Mouse (Mus musculus): ENCODE measurements around the gene Olfr656.

Gene Olfr656

GRCm38 (mm10) chr7:104613655-104614054 lies at the start of gene Olfr656:
TSS of gene Olfr656 (plus strand) at chr7:104613955.
- no peak for DNase-seq (ENCODE audit: low read depth, low spot score)

- no peak for DNase-seq (ENCODE audit: low read depth, low spot score)
Observed at GRCm38 (mm10) chr7:104577014-104577413, 36.7 kb upstream of the Olfr656 start, which contains the start of gene Olfr653. TSS of gene Olfr653 (plus strand) at chr7:104577314.

- no peak for DNase-seq (ENCODE audit: low read depth, low spot score)
Observed at GRCm38 (mm10) chr7:104580846-104581245, 32.9 kb upstream of the Olfr656 start.

GRCm38 (mm10) chr7:104581429-104581828 lies 32.3 kb upstream of the Olfr656 start:
- no peak for DNase-seq (ENCODE audit: low read depth, low spot score)

GRCm38 (mm10) chr7:104586725-104587124 lies 27.0 kb upstream of the Olfr656 start, which contains the start of gene Olfr654:
TSS of gene Olfr654 (plus strand) at chr7:104587025.
- DNase-seq (ENCODE audit: low read depth, low spot score): no peak

GRCm38 (mm10) chr7:104588274-104588673 lies 25.5 kb upstream of the Olfr656 start:
- no peak for DNase-seq (ENCODE audit: low read depth, low spot score)

GRCm38 (mm10) chr7:104601679-104602078 lies 12.1 kb upstream of the Olfr656 start, which contains the start of gene Olfr655:
TSS of gene Olfr655 (minus strand) at chr7:104601779.
- DNase-seq (ENCODE audit: low read depth, low spot score): no peak

GRCm38 (mm10) chr7:104603173-104603572 lies 10.6 kb upstream of the Olfr656 start:
- DNase-seq (ENCODE audit: low read depth, low spot score): no peak

GRCm38 (mm10) chr7:104604727-104605126 lies 9.0 kb upstream of the Olfr656 start:
- no peak for DNase-seq (ENCODE audit: low read depth, low spot score)

- DNase-seq (ENCODE audit: low read depth, low spot score): no peak
Observed at GRCm38 (mm10) chr7:104624494-104624893, 10.7 kb downstream of the Olfr656 start, which contains the start of gene Olfr657. TSS of gene Olfr657 (plus strand) at chr7:104624794.

- no peak for DNase-seq (ENCODE audit: low read depth, low spot score)
Observed at GRCm38 (mm10) chr7:104646841-104647482, 33.2 kb downstream of the Olfr656 start, which contains the start of gene Olfr658. TSS of gene Olfr658 (minus strand) at chr7:104647305.

- DNase-seq (ENCODE audit: low read depth, low spot score): no peak
Observed at GRCm38 (mm10) chr7:104666453-104666852, 52.7 kb downstream of the Olfr656 start, which contains the start of gene Olfr659. TSS of gene Olfr659 (plus strand) at chr7:104666753.
